Mouse (Mus musculus) MEL (cell line): ENCODE results near the gene Hs3st6. TPM values are rescaled to one million over a fixed set of nuclear protein-coding genes. Genes with fewer than 3 reads are reported as not detected.
A peak's percentile ranks its signal among the peaks of the same experiment; 100 is the strongest.

Source experiments
- DNase-seq: peaks from one replicate; pipeline ENCODE4 v3.0.0; 2011; ENCODE audit warnings: low read depth, low spot score
- H3K27ac ChIP-seq: 2 replicates; pipeline ENCODE4 v1.5.1; 2012; ENCODE audit warnings: low read depth, mild to moderate bottlenecking, control low read depth, low read length, moderate library complexity; ENCODE audit not compliant: control insufficient read depth
- H3K27me3 ChIP-seq, 2 experiments: fragments of 150-350 bp in 1 of 2; sonication (generic) in 1 of 2; 2 replicates each; pipeline ENCODE4 v1.6.1; 2012; ENCODE audit warnings: low read length in 2 of 2, mild to moderate bottlenecking in 2 of 2, improper control_type of control experiment in 1 of 2, moderate library complexity in 1 of 2; ENCODE audit not compliant: insufficient read depth in 2 of 2, control insufficient read depth in 1 of 2
- H3K36me3 ChIP-seq, 2 experiments: 2 replicates each; pipeline ENCODE4 v1.6.1; 2012 to 2014; ENCODE audit warnings: low read length in 2 of 2, improper control_type of control experiment in 1 of 2, inconsistent platforms in 1 of 2, mild to moderate bottlenecking in 1 of 2; ENCODE audit not compliant: insufficient read depth in 2 of 2, control insufficient read depth in 1 of 2
- H3K4me1 ChIP-seq, 2 experiments: fragments of 150-350 bp in 1 of 2; sonication (generic) in 1 of 2; 2 replicates each; pipeline ENCODE4 v1.6.1; 2012; ENCODE audit warnings: low read length in 2 of 2, improper control_type of control experiment in 1 of 2, mild to moderate bottlenecking in 1 of 2; ENCODE audit not compliant: insufficient read depth in 2 of 2, control insufficient read depth in 1 of 2
- H3K4me3 ChIP-seq, 2 experiments: fragments of 150-350 bp in 1 of 2; sonication (generic) in 1 of 2; 2 replicates each; pipeline ENCODE4 v1.5.1; 2012; ENCODE audit warnings: low read depth in 2 of 2, low read length in 2 of 2, mild to moderate bottlenecking in 2 of 2, moderate library complexity in 2 of 2, control low read depth in 1 of 2, improper control_type of control experiment in 1 of 2; ENCODE audit not compliant: control insufficient read depth in 1 of 2, insufficient read depth in 1 of 2
- H3K79me2 ChIP-seq: 2 replicates; pipeline ENCODE4 v1.6.1; 2012; ENCODE audit warnings: mild to moderate bottlenecking, low read length, moderate library complexity; ENCODE audit not compliant: control insufficient read depth, poor library complexity, insufficient read depth
- H3K9ac ChIP-seq: 2 replicates; pipeline ENCODE4 v1.6.1; 2012; ENCODE audit warnings: low read depth, mild to moderate bottlenecking, control low read depth, low read length, moderate library complexity; ENCODE audit not compliant: control insufficient read depth, poor library complexity, severe bottlenecking
- H3K9me3 ChIP-seq: fragments of 150-350 bp; sonication (generic); replicated peaks from 2 replicates; pipeline ENCODE4 v1.6.1; 2012; ENCODE audit warnings: mild to moderate bottlenecking, low read length, improper control_type of control experiment, moderate library complexity; ENCODE audit not compliant: insufficient read depth
- CHD1 ChIP-seq: IDR thresholded peaks from 2 replicates; pipeline ENCODE4 v1.6.1; 2012; ENCODE audit warnings: low read depth, mild to moderate bottlenecking, inconsistent platforms, low read length, improper control_type of control experiment
- CHD2 ChIP-seq: IDR thresholded peaks from 2 replicates; pipeline ENCODE4 v1.6.1; 2011; ENCODE audit warnings: low read length, improper control_type of control experiment
- CTCF ChIP-seq, 3 experiments: IDR thresholded peaks in 2 of 3; conservative IDR thresholded peaks in 1 of 3; 2 replicates each; pipeline ENCODE4 v1.5.1; 2011 to 2012; ENCODE audit warnings: low read length in 3 of 3, low read depth in 2 of 3, mild to moderate bottlenecking in 2 of 3, improper control_type of control experiment in 1 of 3, inconsistent platforms in 1 of 3, mixed read lengths in 1 of 3, moderate library complexity in 1 of 3; ENCODE audit not compliant: control insufficient read depth in 1 of 3, insufficient read depth in 1 of 3, poor library complexity in 1 of 3, severe bottlenecking in 1 of 3
- E2F4 ChIP-seq: IDR thresholded peaks from 2 replicates; pipeline ENCODE4 v1.6.1; 2011; ENCODE audit warnings: low read depth, low read length, improper control_type of control experiment, borderline replicate concordance
- ELF1 ChIP-seq: IDR thresholded peaks from 2 replicates; pipeline ENCODE4 v1.6.1; 2014; ENCODE audit warnings: low read depth, mild to moderate bottlenecking, inconsistent platforms, low read length, improper control_type of control experiment, moderate library complexity
- EP300 ChIP-seq, 2 experiments: IDR thresholded peaks; 2 replicates each; pipeline ENCODE4 v1.6.1; 2011; ENCODE audit warnings: improper control_type of control experiment in 2 of 2, low read length in 2 of 2, low read depth in 1 of 2, mild to moderate bottlenecking in 1 of 2
- GABPA ChIP-seq: IDR thresholded peaks from 2 replicates; pipeline ENCODE4 v1.6.1; 2012; ENCODE audit warnings: low read depth, mild to moderate bottlenecking, inconsistent platforms, low read length, improper control_type of control experiment, moderate library complexity
- JUND ChIP-seq: IDR thresholded peaks from 2 replicates; pipeline ENCODE4 v1.6.1; 2011; ENCODE audit warnings: low read depth, mild to moderate bottlenecking, improper control_type of control experiment, low read length
- MAFK ChIP-seq: IDR thresholded peaks from 2 replicates; pipeline ENCODE4 v1.6.1; 2011; ENCODE audit warnings: low read depth, mild to moderate bottlenecking, low read length, improper control_type of control experiment, borderline replicate concordance
- MEF2A ChIP-seq: IDR thresholded peaks from 2 replicates; pipeline ENCODE4 v1.6.1; 2014; ENCODE audit warnings: low read depth, mild to moderate bottlenecking, inconsistent platforms, low read length, improper control_type of control experiment; ENCODE audit not compliant: poor library complexity, insufficient replicate concordance, severe bottlenecking; ENCODE audit errors: extremely low read depth
- MXI1 ChIP-seq: IDR thresholded peaks from 2 replicates; pipeline ENCODE4 v1.6.1; 2011; ENCODE audit warnings: mild to moderate bottlenecking, low read depth, low read length, improper control_type of control experiment
- MYB ChIP-seq: IDR thresholded peaks from 2 replicates; pipeline ENCODE4 v1.6.1; 2011; ENCODE audit warnings: mild to moderate bottlenecking, low read depth, low read length, improper control_type of control experiment
- MYC ChIP-seq: IDR thresholded peaks from 2 replicates; pipeline ENCODE4 v1.6.1; 2011; ENCODE audit warnings: low read depth, mild to moderate bottlenecking, low read length, improper control_type of control experiment, moderate library complexity
- NELFE ChIP-seq: IDR thresholded peaks from 2 replicates; pipeline ENCODE4 v1.6.1; 2011; ENCODE audit warnings: low read depth, low read length, improper control_type of control experiment
- NRF1 ChIP-seq: IDR thresholded peaks from 2 replicates; pipeline ENCODE4 v1.6.1; 2014; ENCODE audit warnings: low read depth, mild to moderate bottlenecking, inconsistent platforms, low read length, improper control_type of control experiment, moderate library complexity; ENCODE audit not compliant: poor library complexity, insufficient read depth, severe bottlenecking
- POLR2A ChIP-seq, 2 experiments: IDR thresholded peaks; 2 replicates each; pipeline ENCODE4 v1.6.1; 2011 to 2012; ENCODE audit warnings: low read length in 2 of 2, mild to moderate bottlenecking in 2 of 2, control low read depth in 1 of 2, improper control_type of control experiment in 1 of 2, low read depth in 1 of 2, moderate library complexity in 1 of 2; ENCODE audit not compliant: control insufficient read depth in 1 of 2, insufficient read depth in 1 of 2, poor library complexity in 1 of 2
- POLR2AphosphoS2 ChIP-seq: IDR thresholded peaks from 2 replicates; pipeline ENCODE4 v1.6.1; 2011; ENCODE audit warnings: low read length, improper control_type of control experiment
- POLR2AphosphoS5 ChIP-seq: IDR thresholded peaks from 2 replicates; pipeline ENCODE4 v1.6.1; 2012; ENCODE audit warnings: low read depth, borderline replicate concordance, mild to moderate bottlenecking, inconsistent platforms, low read length, moderate library complexity, mixed read lengths
- RAD21 ChIP-seq: IDR thresholded peaks from 2 replicates; pipeline ENCODE4 v1.6.1; 2011; ENCODE audit warnings: mild to moderate bottlenecking, low read depth, low read length, improper control_type of control experiment
- RCOR1 ChIP-seq: IDR thresholded peaks from 2 replicates; pipeline ENCODE4 v1.6.1; 2012; ENCODE audit warnings: low read depth, mild to moderate bottlenecking, inconsistent platforms, low read length, improper control_type of control experiment
- SMC3 ChIP-seq: IDR thresholded peaks from 2 replicates; pipeline ENCODE4 v1.6.1; 2011; ENCODE audit warnings: low read depth, low read length, improper control_type of control experiment
- TAL1 ChIP-seq: IDR thresholded peaks from 2 replicates; pipeline ENCODE4 v1.6.1; 2012; ENCODE audit warnings: mild to moderate bottlenecking, inconsistent platforms, low read length, moderate library complexity, mixed read lengths
- TCF12 ChIP-seq: IDR thresholded peaks from 2 replicates; pipeline ENCODE4 v1.6.1; 2014; ENCODE audit warnings: low read depth, mild to moderate bottlenecking, inconsistent platforms, low read length, improper control_type of control experiment, moderate library complexity
- USF1 ChIP-seq: IDR thresholded peaks from 2 replicates; pipeline ENCODE4 v1.6.1; 2014; ENCODE audit warnings: low read depth, mild to moderate bottlenecking, inconsistent platforms, low read length, improper control_type of control experiment, moderate library complexity
- USF2 ChIP-seq, 2 experiments: IDR thresholded peaks; 2 replicates each; pipeline ENCODE4 v1.6.1; 2011 to 2012; ENCODE audit warnings: improper control_type of control experiment in 2 of 2, low read length in 2 of 2, borderline replicate concordance in 1 of 2, inconsistent platforms in 1 of 2, low read depth in 1 of 2, mild to moderate bottlenecking in 1 of 2; ENCODE audit not compliant: insufficient read depth in 1 of 2
- ZC3H11A ChIP-seq: IDR thresholded peaks from 2 replicates; pipeline ENCODE4 v1.6.1; 2012; ENCODE audit warnings: low read depth, mild to moderate bottlenecking, inconsistent platforms, low read length, improper control_type of control experiment
- ZKSCAN1 ChIP-seq: IDR thresholded peaks from 2 replicates; pipeline ENCODE4 v1.6.1; 2012; ENCODE audit warnings: low read depth, mild to moderate bottlenecking, inconsistent platforms, low read length, improper control_type of control experiment, moderate library complexity
- ZMIZ1 ChIP-seq: IDR thresholded peaks from 2 replicates; pipeline ENCODE4 v1.6.1; 2012; ENCODE audit warnings: low read depth, mild to moderate bottlenecking, inconsistent platforms, low read length, improper control_type of control experiment, moderate library complexity
- ZNF384 ChIP-seq: IDR thresholded peaks from 2 replicates; pipeline ENCODE4 v1.6.1; 2012; ENCODE audit warnings: low read depth, mild to moderate bottlenecking, inconsistent platforms, low read length, improper control_type of control experiment
- polyA plus RNA-seq, 2 experiments: library from polyadenylated mRNA; stranded (reverse) in 1 of 2; unstranded in 1 of 2; fragments of >175 nt in 1 of 2; fragments of >200 nt in 1 of 2; gene quantifications; 2 replicates each; pipeline versions ENCODE4 v1.2.1 to v1.2.4; 2012; ENCODE audit warnings: low replicate concordance in 2 of 2, low read depth in 1 of 2; ENCODE audit not compliant: insufficient read length in 2 of 2, insufficient read depth in 1 of 2, missing spikeins in 1 of 2
- total RNA-seq: library from RNA; depleted of rRNA; stranded (reverse); fragments of 300-350 nt; gene quantifications from 2 replicates; pipeline ENCODE4 v1.2.3, GENCODE M21; 2012

Gene Hs3st6
- total and polyA plus RNA-seq, 3 experiments, result not detected

DNA sequence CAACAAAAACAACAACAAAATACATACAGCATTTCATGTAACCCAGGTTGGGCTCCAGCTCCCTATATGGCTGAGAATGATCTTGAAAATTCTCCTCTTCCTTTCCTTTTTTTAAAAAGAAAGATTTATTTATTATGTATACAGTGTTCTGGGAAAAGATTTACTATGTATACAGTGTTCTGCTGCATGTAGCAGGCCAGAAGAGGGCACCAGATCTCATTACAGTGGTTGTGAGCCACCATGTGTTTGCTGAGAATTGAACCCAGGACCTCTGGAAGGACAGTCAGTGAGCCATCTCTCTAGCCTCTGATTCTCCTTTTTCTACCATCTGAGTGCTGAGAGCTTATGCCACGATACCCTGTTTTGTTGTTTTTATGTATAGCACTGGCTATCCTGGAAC is 18.3 kb upstream of the Hs3st6 start:
- Histone ChIP-seq H3K79me2 (peaks cover 2% of the 10 kb centered on the region; the same call in 1 of the 2 replicates), H3K27me3 (no peaks in the 10 kb centered on the region), H3K9ac (no peak overlapping the region), H3K36me3 (peaks cover 0 to 10% of the 10 kb centered on the region in 2 experiments; a peak in 1 of 4 replicates), H3K9me3 (no peaks in the 10 kb centered on the region), H3K4me3 (no peak overlapping the region), H3K4me1 (peaks cover 0 to 21% of the 10 kb centered on the region in 2 experiments; a peak in 2 of 4 replicates), H3K27ac (no peak overlapping the region)
- no peak for TF ChIP-seq RCOR1
- TF ChIP-seq USF2 (IDR thresholded peaks at IDR 0.05; ENCODE audit: borderline replicate concordance in 1 of 2, insufficient read depth in 1 of 2, low read depth in 1 of 2, low read length in 2 of 2), result no peak
- no peak for TF ChIP-seq GABPA
- no peak for TF ChIP-seq MYB
- 0 out of 2 replicates have a peak, but pooled peaks have one; percentile 23 for TF ChIP-seq MYC
- 0 out of 2 replicates have a peak, but pooled peaks have one; percentile 19 for TF ChIP-seq SMC3
- TF ChIP-seq CTCF (IDR thresholded peaks at IDR 0.05 in 2 of 3, conservative IDR thresholded peaks at IDR 0.05 in 1 of 3; ENCODE audit: control insufficient read depth in 1 of 3, insufficient read depth in 1 of 3, low read depth in 2 of 3, low read length in 3 of 3, poor library complexity in 1 of 3, severe bottlenecking in 1 of 3), result peak; percentile 16 to 41 (median 22); a peak in 4 of 6 replicates
- TF ChIP-seq CHD1, result no peak
- no peak for TF ChIP-seq ZMIZ1
- no peak for TF ChIP-seq MXI1
- no peak for TF ChIP-seq ZKSCAN1
- no peak for TF ChIP-seq ZNF384
- TF ChIP-seq NELFE, result no peak
- TF ChIP-seq E2F4, result no peak
- TF ChIP-seq TAL1, result no peak
- TF ChIP-seq RAD21, result peak; percentile 11
- no peak for TF ChIP-seq POLR2A (IDR thresholded peaks at IDR 0.05; ENCODE audit: control insufficient read depth in 1 of 2, insufficient read depth in 1 of 2, low read depth in 1 of 2, low read length in 2 of 2, poor library complexity in 1 of 2)
- no peak for TF ChIP-seq EP300 (IDR thresholded peaks at IDR 0.05; ENCODE audit: low read depth in 1 of 2, low read length in 2 of 2)
- no peak for TF ChIP-seq ELF1
- no peak for TF ChIP-seq POLR2AphosphoS2
- TF ChIP-seq MAFK, result no peak
- peak; percentile 40 for DNase-seq

DNA sequence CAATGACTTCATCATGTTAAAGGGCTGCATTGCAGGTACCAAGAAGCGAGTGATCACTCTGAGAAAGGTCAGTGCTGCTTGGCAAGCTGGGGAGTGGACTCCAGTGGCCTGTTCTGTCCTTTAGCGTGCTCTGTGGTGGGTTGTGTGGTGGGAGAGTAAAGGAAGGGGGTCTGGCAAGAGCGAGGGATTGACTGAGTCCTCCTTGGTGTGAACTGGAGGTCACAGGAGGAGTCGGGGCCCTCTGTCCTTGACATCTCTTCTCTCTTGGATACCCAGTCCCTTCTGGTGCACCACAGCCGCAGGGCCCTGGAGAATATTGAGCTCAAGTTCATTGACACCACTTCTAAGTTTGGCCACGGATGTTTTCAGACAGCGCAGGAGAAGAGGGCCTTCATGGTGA is 17.3 kb upstream of the Hs3st6 start:
- DNase-seq, result no peak
- Histone ChIP-seq H3K9ac (peak overlapping the region; percentile 83), H3K27ac (no peak overlapping the region; the same call in 1 of the 2 replicates), H3K79me2 (peaks cover 2% of the 10 kb centered on the region; the same call in 1 of the 2 replicates), H3K27me3 (no peaks in the 10 kb centered on the region), H3K9me3 (no peaks in the 10 kb centered on the region), H3K4me1 (peaks cover 0 to 17% of the 10 kb centered on the region in 2 experiments; a peak in 2 of 4 replicates), H3K4me3 (peak overlapping the region; percentile 69 to 76), H3K36me3 (peaks cover 0 to 10% of the 10 kb centered on the region in 2 experiments; a peak in 1 of 4 replicates)
- TF ChIP-seq USF1, result no peak
- TF ChIP-seq JUND, result no peak
- TF ChIP-seq MYC, result no peak
- TF ChIP-seq NRF1, result no peak
- no peak for TF ChIP-seq TCF12
- no peak for TF ChIP-seq MEF2A
- TF ChIP-seq E2F4, result no peak
- TF ChIP-seq POLR2AphosphoS5, result no peak
- TF ChIP-seq ZMIZ1, result no peak
- TF ChIP-seq TAL1, result no peak
- TF ChIP-seq ZC3H11A, result no peak
- no peak for TF ChIP-seq CHD2
- no peak for TF ChIP-seq RCOR1
- TF ChIP-seq CHD1, result no peak
- no peak for TF ChIP-seq NELFE
- no peak for TF ChIP-seq EP300 (IDR thresholded peaks at IDR 0.05; ENCODE audit: low read depth in 1 of 2, low read length in 2 of 2)
- no peak for TF ChIP-seq ZKSCAN1
